Mouse (Mus musculus): ENCODE results near the gene Wdr34.

The Wdr34 gene

GRCm38 (mm10) chr2:30032244-30032846, 16.3 kb downstream of the Wdr34 start:
- DNase-seq (ENCODE audit: low spot score in 2 of 2) = no peak

- no peak for DNase-seq (ENCODE audit: low spot score in 2 of 2)
Observed at GRCm38 (mm10) chr2:30026997-30027396, 21.7 kb downstream of the Wdr34 start.

GRCm38 (mm10) chr2:30025454-30025853, 23.2 kb downstream of the Wdr34 start:
- no peak for DNase-seq (ENCODE audit: low spot score in 2 of 2)

GRCm38 (mm10) chr2:30014326-30014966, 34.2 kb downstream of the Wdr34 start:
- no peak for DNase-seq (ENCODE audit: low spot score in 2 of 2)

GRCm38 (mm10) chr2:30010840-30011281, 37.8 kb downstream of the Wdr34 start:
- DNase-seq (ENCODE audit: low spot score in 2 of 2) = no peak

- DNase-seq (ENCODE audit: low spot score in 2 of 2) = no peak
Observed at GRCm38 (mm10) chr2:30009101-30009500, 39.6 kb downstream of the Wdr34 start.

GRCm38 (mm10) chr2:29991962-29992361, 56.7 kb downstream of the Wdr34 start:
- no peak for DNase-seq (ENCODE audit: low spot score in 2 of 2)

Measured in urinary bladder, postnatal 4 days (tissue).